Mouse (Mus musculus) embryonic facial prominence, embryonic 10.5 days (tissue): ENCODE results near the gene Zfp410. TPM values are rescaled to one million over a fixed set of nuclear protein-coding genes. Genes with fewer than 3 reads are reported as not detected.

ENCODE experiments used
- DNase-seq: peaks from one replicate; pipeline ENCODE4 v3.0.0-alpha.2; 2017; ENCODE audit warnings: low spot score
- H3K27ac ChIP-seq: fragments of 300-500 bp; sonication (generic); replicated peaks from 2 replicates; pipeline ENCODE4 v1.5.1; 2016; ENCODE audit warnings: mild to moderate bottlenecking
- H3K27me3 ChIP-seq: fragments of 300-500 bp; sonication (generic); replicated peaks from 2 replicates; pipeline ENCODE4 v1.6.1; 2016; ENCODE audit warnings: low read depth, mild to moderate bottlenecking; ENCODE audit not compliant: poor library complexity, severe bottlenecking
- H3K36me3 ChIP-seq: fragments of 300-500 bp; sonication (generic); replicated peaks from 2 replicates; pipeline ENCODE4 v1.6.1; 2016; ENCODE audit warnings: mild to moderate bottlenecking, moderate library complexity
- H3K4me1 ChIP-seq: fragments of 300-500 bp; sonication (generic); 2 replicates; pipeline ENCODE4 v1.6.1; 2016
- H3K4me3 ChIP-seq: fragments of 300-500 bp; sonication (generic); 2 replicates; pipeline ENCODE4 v1.5.1; 2016; ENCODE audit warnings: mild to moderate bottlenecking, moderate library complexity
- H3K9me3 ChIP-seq: fragments of 300-500 bp; sonication (generic); 2 replicates; pipeline ENCODE4 v1.6.1; 2016; ENCODE audit warnings: mild to moderate bottlenecking
- WGBS: fragments of 180-500 bp; shearing (Covaris S2); methylation state at CpG from one replicate; pipeline ENCODE4 v1.1.7; 2016; 5-methylcytosine and 5-hydroxymethylcytosine counted together
- polyA plus RNA-seq: library from polyadenylated mRNA; unstranded; fragments of >200 nt; fragmentation: Nextera tagmentation; extraction: Ambion mirVana; gene quantifications from 2 replicates; pipeline ENCODE4 v1.2.1, GENCODE M21; 2016

Gene Zfp410
- polyA plus RNA-seq, 1 experiment from 2014 or later: 119 TPM

GRCm38 (mm10) chr12:84364291-84364690, 47.6 kb downstream of the Zfp410 start:
- no peak overlapping the region for H3K4me3 ChIP-seq
- WGBS: 86% methylated on average over 9 of the region's 9 CpGs
- no peaks in the 10 kb centered on the region for H3K27me3 ChIP-seq
- no peak for DNase-seq
- H3K4me1 ChIP-seq: peaks cover 22% of the 10 kb centered on the region
- H3K27ac ChIP-seq: no peak overlapping the region
- H3K36me3 ChIP-seq: peaks cover 26% of the 10 kb centered on the region
- no peaks in the 10 kb centered on the region for H3K9me3 ChIP-seq

GRCm38 (mm10) chr12:84365137-84365536, 48.5 kb downstream of the Zfp410 start:
- Histone ChIP-seq H3K9me3 (no peaks in the 10 kb centered on the region), H3K4me1 (peaks cover 22% of the 10 kb centered on the region), H3K27me3 (no peaks in the 10 kb centered on the region), H3K27ac (no peak overlapping the region), H3K4me3 (no peak overlapping the region), H3K36me3 (peaks cover 35% of the 10 kb centered on the region)
- DNase-seq: no peak
- 95% methylated on average over 6 of the region's 6 CpGs for WGBS

GRCm38 (mm10) chr12:84366971-84367370, 50.3 kb downstream of the Zfp410 start:
- Histone ChIP-seq H3K9me3 (no peaks in the 10 kb centered on the region), H3K4me3 (no peak overlapping the region), H3K36me3 (peaks cover 53% of the 10 kb centered on the region), H3K4me1 (peaks cover 15% of the 10 kb centered on the region), H3K27ac (no peak overlapping the region), H3K27me3 (no peaks in the 10 kb centered on the region)
- WGBS: 64% methylated on average over 9 of the region's 9 CpGs
- no peak for DNase-seq

- Histone ChIP-seq H3K4me3 (no peak overlapping the region), H3K4me1 (no peaks in the 10 kb centered on the region), H3K27me3 (no peaks in the 10 kb centered on the region), H3K27ac (no peak overlapping the region), H3K36me3 (peaks cover 86% of the 10 kb centered on the region), H3K9me3 (no peaks in the 10 kb centered on the region)
- 93% methylated on average over 5 of the region's 5 CpGs for WGBS
- DNase-seq: no peak
These were observed 55.0 kb downstream of the Zfp410 start for GRCm38 (mm10) chr12:84371647-84372046.

GRCm38 (mm10) chr12:84373831-84374481, 57.3 kb downstream of the Zfp410 start:
- Histone ChIP-seq H3K4me1 (no peaks in the 10 kb centered on the region), H3K36me3 (peaks cover 63% of the 10 kb centered on the region), H3K4me3 (no peak overlapping the region), H3K27ac (no peak overlapping the region), H3K27me3 (no peaks in the 10 kb centered on the region), H3K9me3 (no peaks in the 10 kb centered on the region)
- 94% methylated on average over 6 of the region's 6 CpGs for WGBS
- no peak for DNase-seq

GRCm38 (mm10) chr12:84382369-84382768, 65.7 kb downstream of the Zfp410 start:
- Histone ChIP-seq H3K27ac (no peak overlapping the region), H3K27me3 (no peaks in the 10 kb centered on the region), H3K4me1 (no peaks in the 10 kb centered on the region), H3K36me3 (no peaks in the 10 kb centered on the region), H3K9me3 (no peaks in the 10 kb centered on the region), H3K4me3 (no peak overlapping the region)
- DNase-seq: no peak
- WGBS: 83% methylated on average over 4 of the region's 4 CpGs

- H3K27me3 ChIP-seq: no peaks in the 10 kb centered on the region
- H3K4me1 ChIP-seq: no peaks in the 10 kb centered on the region
- no peak overlapping the region for H3K4me3 ChIP-seq
- no peaks in the 10 kb centered on the region for H3K36me3 ChIP-seq
- 89% methylated on average over 5 of the region's 5 CpGs for WGBS
- no peak for DNase-seq
- H3K9me3 ChIP-seq: no peaks in the 10 kb centered on the region
- H3K27ac ChIP-seq: no peak overlapping the region
These were observed 68.0 kb downstream of the Zfp410 start for GRCm38 (mm10) chr12:84384644-84385081.

GRCm38 (mm10) chr12:84385408-84385807, 68.8 kb downstream of the Zfp410 start:
- H3K27me3 ChIP-seq: no peaks in the 10 kb centered on the region
- no peaks in the 10 kb centered on the region for H3K36me3 ChIP-seq
- H3K4me3 ChIP-seq: no peak overlapping the region
- no peaks in the 10 kb centered on the region for H3K4me1 ChIP-seq
- no peak overlapping the region for H3K27ac ChIP-seq
- WGBS: 90% methylated on average over 4 of the region's 4 CpGs
- DNase-seq: no peak
- no peaks in the 10 kb centered on the region for H3K9me3 ChIP-seq

- Histone ChIP-seq H3K27ac (no peak overlapping the region), H3K9me3 (no peaks in the 10 kb centered on the region), H3K4me1 (no peaks in the 10 kb centered on the region), H3K36me3 (no peaks in the 10 kb centered on the region), H3K4me3 (no peak overlapping the region), H3K27me3 (no peaks in the 10 kb centered on the region)
- no peak for DNase-seq
- 86% methylated on average over 8 of the region's 8 CpGs for WGBS
These were observed 71.4 kb downstream of the Zfp410 start for GRCm38 (mm10) chr12:84388097-84388496.

GRCm38 (mm10) chr12:84388774-84389400, 72.2 kb downstream of the Zfp410 start:
- WGBS: 72% methylated on average over 14 of the region's 14 CpGs
- Histone ChIP-seq H3K27me3 (no peaks in the 10 kb centered on the region), H3K4me1 (no peaks in the 10 kb centered on the region), H3K4me3 (no peak overlapping the region), H3K27ac (no peak overlapping the region), H3K36me3 (no peaks in the 10 kb centered on the region), H3K9me3 (no peaks in the 10 kb centered on the region)
- DNase-seq: no peak

GRCm38 (mm10) chr12:84390336-84390735, 73.7 kb downstream of the Zfp410 start:
- no peaks in the 10 kb centered on the region for H3K4me1 ChIP-seq
- no peak overlapping the region for H3K27ac ChIP-seq
- no peaks in the 10 kb centered on the region for H3K27me3 ChIP-seq
- no peak for DNase-seq
- no peaks in the 10 kb centered on the region for H3K9me3 ChIP-seq
- H3K4me3 ChIP-seq: no peak overlapping the region
- H3K36me3 ChIP-seq: no peaks in the 10 kb centered on the region
- WGBS: 87% methylated on average over 6 of the region's 6 CpGs

- Histone ChIP-seq H3K4me3 (no peak overlapping the region), H3K27ac (no peak overlapping the region), H3K9me3 (no peaks in the 10 kb centered on the region), H3K36me3 (no peaks in the 10 kb centered on the region), H3K4me1 (no peaks in the 10 kb centered on the region), H3K27me3 (no peaks in the 10 kb centered on the region)
- 97% methylated on average over 4 of the region's 4 CpGs for WGBS
- DNase-seq: no peak
These were observed 76.0 kb downstream of the Zfp410 start for GRCm38 (mm10) chr12:84392681-84393080.
